Mouse (Mus musculus): ENCODE measurements around the gene Uvssa.

DNA sequence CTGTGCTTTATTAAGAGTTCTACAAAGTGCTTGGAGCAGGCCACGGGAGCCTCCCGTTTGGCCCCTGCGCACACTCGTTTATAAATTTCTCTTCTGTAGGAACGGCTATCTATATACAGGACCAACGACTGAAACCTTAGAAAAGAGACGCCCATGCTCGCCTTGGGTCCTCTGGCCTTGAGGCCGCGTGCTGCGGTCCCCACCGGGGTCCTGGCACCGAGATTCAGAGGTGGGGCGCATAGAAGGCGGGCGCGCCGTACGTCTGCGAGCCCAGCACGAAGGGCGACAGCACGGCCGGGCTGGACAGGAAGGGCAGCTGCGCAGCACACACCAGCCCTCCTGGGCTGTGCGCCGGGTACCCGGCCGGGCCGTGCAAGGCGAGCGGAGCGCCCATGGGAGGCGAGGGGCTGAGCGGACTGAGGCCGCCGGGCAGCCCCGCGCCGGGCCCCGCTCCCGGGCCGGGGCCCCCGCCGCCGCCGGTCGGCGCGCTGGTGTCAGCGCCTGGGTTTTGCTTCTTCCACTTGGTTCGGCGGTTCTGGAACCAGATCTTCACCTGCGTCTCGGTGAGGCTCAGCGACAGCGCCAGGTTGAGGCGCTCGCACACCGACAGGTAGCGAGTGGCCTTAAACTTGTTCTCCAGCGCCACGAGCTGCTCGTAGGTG is 52.3 kb downstream of the Uvssa start:
- TF ChIP-seq POLR2A (IDR thresholded peaks at IDR 0.05; ENCODE audit: low read depth, low read length) (no peak), CTCF (conservative IDR thresholded peaks at IDR 0.05; ENCODE audit: insufficient read depth, insufficient read length, low read depth, low read length) (no peak)

All from kidney, adult 2 months (tissue).